ENCODE assay signal across 10 mouse cellular contexts in the genomic region with DNA sequence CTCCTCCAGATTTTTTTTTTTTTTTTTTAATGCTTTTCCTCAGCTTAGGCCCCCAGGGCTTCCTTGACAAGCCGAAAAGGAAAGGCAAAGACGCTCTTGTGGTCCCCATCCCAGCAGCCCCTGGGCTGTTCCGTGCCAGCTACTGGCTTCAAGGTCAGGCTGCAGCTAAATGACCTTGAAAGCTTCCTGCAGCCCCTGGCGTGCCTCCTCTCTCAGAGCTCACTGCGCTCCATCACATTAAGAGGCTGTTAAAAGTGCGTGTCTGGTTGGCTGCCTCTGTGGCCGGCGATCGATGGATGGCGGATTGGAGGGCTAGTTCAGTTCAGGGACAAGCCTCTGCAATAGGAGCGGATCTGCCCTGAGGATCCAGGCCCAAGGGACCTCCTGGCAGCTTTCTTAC.
DNase-seq lines count a peak whose midpoint lies in the region; ATAC-seq lines count a peak whose summit lies in the region.
"Had no signal": no experiment of that assay in that cellular context is flagged by ENCODE, and none has a peak within 500 bp of the region (broad histone marks: within the 10 kb centered on the region; RNA-seq: fewer than 3 reads in every experiment).

No protein-coding gene starts in this region.

- no peaks in the 10 kb centered on the region for H3K9me3 ChIP-seq in kidney, embryonic 14.5 days (ENCODE audit: control insufficient read depth, low read length)
- no peaks in the 10 kb centered on the region for H3K9me3 ChIP-seq in forebrain, embryonic 16.5 days (ENCODE audit: control insufficient read depth, low read length)
- no peaks in the 10 kb centered on the region for H3K9me3 ChIP-seq in midbrain, embryonic 16.5 days (replicated peaks; ENCODE audit: control insufficient read depth, low read length, poor library complexity, severe bottlenecking)
- H3K9me3 ChIP-seq: limb, embryonic 15.5 days had no signal

- no peak overlapping the region for H3K27ac ChIP-seq in kidney, embryonic 14.5 days (ENCODE audit: low read depth, low read length)
- no peak overlapping the region for H3K27ac ChIP-seq in forebrain, embryonic 16.5 days (ENCODE audit: low read length)
- peak overlapping the region; percentile 5 for H3K27ac ChIP-seq in midbrain, embryonic 16.5 days (ENCODE audit: low read length)
- H3K27ac ChIP-seq: limb, embryonic 15.5 days had no signal

- ATAC-seq in kidney, embryonic 14.5 days (ENCODE audit: low FRiP score, low TSS enrichment), result no peak
- peak; percentile 47; the same call in 1 of the 2 replicates for ATAC-seq in forebrain, embryonic 16.5 days
- 0 out of 2 replicates have a peak, but pooled peaks have one; percentile 51 for ATAC-seq in midbrain, embryonic 16.5 days

- WGBS in kidney, embryonic 14.5 days, result 14% methylated on average over 11 of the region's 11 CpGs
- WGBS in forebrain, embryonic 16.5 days, result 21% methylated on average over 11 of the region's 11 CpGs
- WGBS in midbrain, embryonic 16.5 days, result 14% methylated on average over 11 of the region's 11 CpGs

- H3K4me2 ChIP-seq in kidney, embryonic 14.5 days (replicated peaks; ENCODE audit: low read depth, low read length), result peak overlapping the region; percentile 2; the same call in 1 of the 2 replicates
- no peak overlapping the region for H3K4me2 ChIP-seq in forebrain, embryonic 16.5 days (ENCODE audit: low read length)
- H3K4me2 ChIP-seq in midbrain, embryonic 16.5 days (ENCODE audit: low read length), result peak overlapping the region; percentile 43
- H3K4me2 ChIP-seq: limb, embryonic 15.5 days had no signal

- no peaks in the 10 kb centered on the region for H3K36me3 ChIP-seq in kidney, embryonic 14.5 days (ENCODE audit: control insufficient read depth, insufficient read depth, low read length)
- no peaks in the 10 kb centered on the region for H3K36me3 ChIP-seq in forebrain, embryonic 16.5 days (ENCODE audit: control insufficient read depth, insufficient read depth)
- H3K36me3 ChIP-seq in midbrain, embryonic 16.5 days (ENCODE audit: control insufficient read depth, insufficient read depth, low read length), result no peaks in the 10 kb centered on the region
- H3K36me3 ChIP-seq: limb, embryonic 15.5 days had no signal

- peaks cover 7% of the 10 kb centered on the region; the same call in 1 of the 2 replicates for H3K4me1 ChIP-seq in kidney, embryonic 14.5 days (ENCODE audit: control insufficient read depth, insufficient read depth, low read length)
- peaks cover 6% of the 10 kb centered on the region for H3K4me1 ChIP-seq in forebrain, embryonic 16.5 days (replicated peaks; ENCODE audit: control insufficient read depth, insufficient read depth, low read length)
- H3K4me1 ChIP-seq in midbrain, embryonic 16.5 days (ENCODE audit: control insufficient read depth, insufficient read depth, low read length), result peaks cover 5% of the 10 kb centered on the region

- H3K27me3 ChIP-seq in kidney, embryonic 14.5 days (ENCODE audit: control insufficient read depth, insufficient read depth, low read length), result peaks cover 5% of the 10 kb centered on the region; the same call in 1 of the 2 replicates
- no peaks in the 10 kb centered on the region for H3K27me3 ChIP-seq in forebrain, embryonic 16.5 days (replicated peaks; ENCODE audit: control insufficient read depth, insufficient read depth, low read length)
- H3K27me3 ChIP-seq in midbrain, embryonic 16.5 days (ENCODE audit: control insufficient read depth, insufficient read depth, low read depth, low read length), result no peaks in the 10 kb centered on the region

- DNase-seq in kidney, postnatal 10 days, result no peak
- DNase-seq in WW6 (ENCODE audit: low read depth, low spot score), result peak; percentile 47
- DNase-seq in layer of hippocampus, postnatal 25 days (ENCODE audit: extremely low spot score in 1 of 2, low spot score in 1 of 2), result no peak
- no peak for DNase-seq in spleen, postnatal 14 days (ENCODE audit: low spot score in 2 of 2)
- DNase-seq: kidney, adult 11 months had no signal

- H3K9ac ChIP-seq in kidney, embryonic 14.5 days (ENCODE audit: low read depth, low read length), result no peak overlapping the region; the same call in 1 of the 2 replicates
- peak overlapping the region; percentile 29; the same call in 1 of the 2 replicates for H3K9ac ChIP-seq in forebrain, embryonic 16.5 days (replicated peaks; ENCODE audit: low read depth, low read length)
- H3K9ac ChIP-seq in midbrain, embryonic 16.5 days (ENCODE audit: low read depth, low read length), result peak overlapping the region; percentile 48; the same call in 1 of the 2 replicates
- H3K9ac ChIP-seq: limb, embryonic 15.5 days had no signal

- no peak overlapping the region for H3K4me3 ChIP-seq in kidney, embryonic 14.5 days (ENCODE audit: low read length)
- no peak overlapping the region for H3K4me3 ChIP-seq in forebrain, embryonic 16.5 days (replicated peaks; ENCODE audit: low read length)
- no peak overlapping the region; the same call in 1 of the 2 replicates for H3K4me3 ChIP-seq in midbrain, embryonic 16.5 days (ENCODE audit: low read depth, low read length)
- H3K4me3 ChIP-seq: limb, embryonic 15.5 days; myocyte had no signal
